Mouse (Mus musculus): ENCODE measurements around the gene Lrrc55. TPM values are rescaled to one million over a fixed set of nuclear protein-coding genes. Genes with fewer than 3 reads are reported as not detected.

The Lrrc55 gene
- not detected for total RNA-seq (2023)

GRCm38 (mm10) chr2:85196901-85197300, at the start of gene Lrrc55:
Gene Lrrc55 (minus strand): TSS chr2:85197197.

GRCm38 (mm10) chr2:85136089-85136488, 60.9 kb downstream of the Lrrc55 start, which contains the start of gene Aplnr:
Gene Aplnr (plus strand): TSS chr2:85136225.

Other genes starting within 250 kb of the Lrrc55 start
- 1 to 10 TPM; 1.0 to 5.5 TPM for gene Prg2, start 216.7 kb downstream of the Lrrc55 start, total RNA-seq (2023)
- gene Prg3, start 209.0 kb downstream of the Lrrc55 start, total RNA-seq (2023) = not detected
- 10 to 100 TPM; 73.4 to 76.5 TPM for gene Ssrp1, start 160.0 kb downstream of the Lrrc55 start, total RNA-seq (2023)
- not detected for gene P2rx3, start 159.7 kb downstream of the Lrrc55 start, total RNA-seq (2023)
- gene Tnks1bp1, start 149.2 kb downstream of the Lrrc55 start, total RNA-seq (2023) = 10 to 100 TPM; 14.2 to 18.6 TPM
- gene Aplnr, start 61.0 kb downstream of the Lrrc55 start, total RNA-seq (2023) = 1 to 10 TPM; 3.0 to 5.2 TPM
- not detected for gene Olfr987, start 142.1 kb upstream of the Lrrc55 start, total RNA-seq (2023)
- gene Olfr988, start 166.0 kb upstream of the Lrrc55 start, total RNA-seq (2023) = not detected
- not detected for gene Olfr992, start 212.3 kb upstream of the Lrrc55 start, total RNA-seq (2023)
- not detected for gene Olfr993, start 217.7 kb upstream of the Lrrc55 start, total RNA-seq (2023)
- not detected for gene Olfr994, start 239.3 kb upstream of the Lrrc55 start, total RNA-seq (2023)
- not detected for gene Olfr995, start 246.4 kb upstream of the Lrrc55 start, total RNA-seq (2023)

Data from monocyte, adult 59 days (primary cell).